22 mouse cellular contexts compared by ENCODE assay signal in genomic region chr8:59174578-59175357, GRCm38 (mm10).
DNase-seq lines count a peak whose midpoint lies in the region; ATAC-seq and TF ChIP-seq lines count a peak whose summit lies in the region.
"Had no signal": no experiment of that assay in that cellular context is flagged by ENCODE, and none has a peak within 500 bp of the region (broad histone marks: within the 10 kb centered on the region; RNA-seq: fewer than 3 reads in every experiment).

No protein-coding gene starts in this region.

- H3K36me3 ChIP-seq in kidney, embryonic 14.5 days (ENCODE audit: control insufficient read depth, insufficient read depth, low read length): no peaks in the 10 kb centered on the region
- H3K36me3 ChIP-seq in kidney, adult 2 months (ENCODE audit: control insufficient read depth, insufficient read depth, low read length): no peaks in the 10 kb centered on the region
- no peaks in the 10 kb centered on the region for H3K36me3 ChIP-seq in limb, embryonic 11.5 days (ENCODE audit: control insufficient read depth, insufficient read depth, low read length)
- H3K36me3 ChIP-seq in limb, embryonic 10.5 days: no peaks in the 10 kb centered on the region
- H3K36me3 ChIP-seq in limb, embryonic 12.5 days: no peaks in the 10 kb centered on the region
- H3K36me3 ChIP-seq: embryonic facial prominence, embryonic 15.5 days; forebrain, embryonic 10.5 days; heart, embryonic 10.5 days; hindbrain, embryonic 13.5 days had no signal

- H3K27ac ChIP-seq in kidney, embryonic 14.5 days (ENCODE audit: low read depth, low read length): no peak overlapping the region
- H3K27ac ChIP-seq in kidney, adult 2 months (ENCODE audit: insufficient read depth, low read depth, low read length): no peak overlapping the region
- H3K27ac ChIP-seq in limb, embryonic 11.5 days (replicated peaks; ENCODE audit: low read depth, low read length): no peak overlapping the region
- no peak overlapping the region for H3K27ac ChIP-seq in limb, embryonic 10.5 days
- no peak overlapping the region for H3K27ac ChIP-seq in limb, embryonic 12.5 days
- H3K27ac ChIP-seq: embryonic facial prominence, embryonic 15.5 days; forebrain, embryonic 10.5 days; heart, embryonic 10.5 days; hindbrain, embryonic 13.5 days had no signal

- 41% methylated on average over 1 of the region's 1 CpGs for WGBS in kidney, embryonic 14.5 days
- WGBS in kidney, adult 2 months: 26% methylated on average over 1 of the region's 1 CpGs
- 48% methylated on average over 1 of the region's 1 CpGs for WGBS in limb, embryonic 11.5 days
- 74% methylated on average over 1 of the region's 1 CpGs for WGBS in limb, embryonic 10.5 days
- 69% methylated on average over 1 of the region's 1 CpGs for WGBS in limb, embryonic 12.5 days

- no peak overlapping the region for H3K4me3 ChIP-seq in kidney, embryonic 14.5 days (ENCODE audit: low read length)
- H3K4me3 ChIP-seq in kidney, adult 2 months (ENCODE audit: insufficient read depth, low read depth, low read length): no peak overlapping the region
- no peak overlapping the region for H3K4me3 ChIP-seq in limb, embryonic 11.5 days (ENCODE audit: low read depth, low read length)
- H3K4me3 ChIP-seq in limb, embryonic 10.5 days: no peak overlapping the region
- no peak overlapping the region for H3K4me3 ChIP-seq in limb, embryonic 12.5 days (replicated peaks)
- H3K4me3 ChIP-seq: embryonic facial prominence, embryonic 15.5 days; erythroblast, embryonic 14.5 days; forebrain, embryonic 10.5 days; heart, embryonic 10.5 days; hindbrain, embryonic 13.5 days had no signal

- ATAC-seq in kidney, embryonic 14.5 days (ENCODE audit: low FRiP score, low TSS enrichment): peak; percentile 55; the same call in 1 of the 2 replicates
- ATAC-seq in limb, embryonic 11.5 days (ENCODE audit: insufficient number of reproducible peaks, low FRiP score, low TSS enrichment, low read depth): 0 out of 2 replicates have a peak, but pooled peaks have one; percentile 57
- 0 out of 2 replicates have a peak, but pooled peaks have one; percentile 42 for ATAC-seq in limb, embryonic 12.5 days (ENCODE audit: insufficient number of reproducible peaks, insufficient read depth, low FRiP score, low TSS enrichment, low read depth)
- no peak for ATAC-seq in activated CD4-positive, CD25-positive, alpha-beta regulatory T cell, adult 4 months
- ATAC-seq: forebrain, embryonic 14.5 days had no signal

- no peak for TF ChIP-seq CTCF in kidney, adult 2 months (conservative IDR thresholded peaks at IDR 0.05; ENCODE audit: insufficient read depth, insufficient read length, low read depth, low read length)

- TF ChIP-seq POLR2A in kidney, adult 2 months (IDR thresholded peaks at IDR 0.05; ENCODE audit: low read depth, low read length): no peak

- no peaks in the 10 kb centered on the region for H3K9me3 ChIP-seq in kidney, embryonic 14.5 days (ENCODE audit: control insufficient read depth, low read length)
- no peaks in the 10 kb centered on the region for H3K9me3 ChIP-seq in limb, embryonic 11.5 days (ENCODE audit: control insufficient read depth, low read length)
- H3K9me3 ChIP-seq in limb, embryonic 10.5 days (replicated peaks): no peaks in the 10 kb centered on the region
- no peaks in the 10 kb centered on the region for H3K9me3 ChIP-seq in limb, embryonic 12.5 days
- H3K9me3 ChIP-seq: embryonic facial prominence, embryonic 15.5 days; forebrain, embryonic 10.5 days; heart, embryonic 10.5 days; hindbrain, embryonic 13.5 days had no signal

- no peak overlapping the region for H3K9ac ChIP-seq in kidney, embryonic 14.5 days (ENCODE audit: low read depth, low read length)
- H3K9ac ChIP-seq in limb, embryonic 11.5 days (ENCODE audit: low read length): no peak overlapping the region
- no peak overlapping the region for H3K9ac ChIP-seq in limb, embryonic 12.5 days (replicated peaks)
- H3K9ac ChIP-seq: embryonic facial prominence, embryonic 15.5 days; hindbrain, embryonic 13.5 days had no signal

- no peak for DNase-seq in kidney, adult 2 months
- no peak for DNase-seq in limb, embryonic 11.5 days (ENCODE audit: low spot score)
- no peak for DNase-seq in limb, embryonic 10.5 days (ENCODE audit: low spot score)
- peak; percentile 4 for DNase-seq in embryo, embryonic 10.5 days (ENCODE audit: low spot score)
- DNase-seq: adrenal gland, adult 8-10 months; adrenal gland, postnatal 36 days; cerebellum, adult 2 months; cerebellum, postnatal 10 days; gastrocnemius, postnatal 36 days; heart, adult 18-20 months; heart, postnatal 10 days; heart, postnatal 4 days had no signal

- H3K27me3 ChIP-seq in kidney, embryonic 14.5 days (ENCODE audit: control insufficient read depth, insufficient read depth, low read length): no peaks in the 10 kb centered on the region
- no peaks in the 10 kb centered on the region for H3K27me3 ChIP-seq in kidney, adult 2 months (replicated peaks; ENCODE audit: control insufficient read depth, insufficient read depth, low read length)
- no peaks in the 10 kb centered on the region for H3K27me3 ChIP-seq in limb, embryonic 11.5 days (ENCODE audit: control insufficient read depth, insufficient read depth, low read length)
- no peaks in the 10 kb centered on the region for H3K27me3 ChIP-seq in limb, embryonic 10.5 days (ENCODE audit: low read depth, poor library complexity, severe bottlenecking)
- no peaks in the 10 kb centered on the region for H3K27me3 ChIP-seq in limb, embryonic 12.5 days
- H3K27me3 ChIP-seq: CH12.LX; embryonic facial prominence, embryonic 15.5 days; hindbrain, embryonic 13.5 days had no signal

- no peaks in the 10 kb centered on the region for H3K4me1 ChIP-seq in kidney, embryonic 14.5 days (ENCODE audit: control insufficient read depth, insufficient read depth, low read length)
- no peaks in the 10 kb centered on the region for H3K4me1 ChIP-seq in kidney, adult 2 months (ENCODE audit: control insufficient read depth, insufficient read depth, low read length)
- no peaks in the 10 kb centered on the region for H3K4me1 ChIP-seq in limb, embryonic 11.5 days (ENCODE audit: control insufficient read depth, insufficient read depth, low read length)
- no peaks in the 10 kb centered on the region for H3K4me1 ChIP-seq in limb, embryonic 10.5 days
- peaks cover 3% of the 10 kb centered on the region; the same call in 1 of the 2 replicates for H3K4me1 ChIP-seq in limb, embryonic 12.5 days (replicated peaks)
- H3K4me1 ChIP-seq: embryonic facial prominence, embryonic 15.5 days; forebrain, embryonic 10.5 days; heart, embryonic 10.5 days; hindbrain, embryonic 13.5 days had no signal

- H3K4me2 ChIP-seq in kidney, embryonic 14.5 days (replicated peaks; ENCODE audit: low read depth, low read length): no peak overlapping the region
- no peak overlapping the region for H3K4me2 ChIP-seq in limb, embryonic 11.5 days (ENCODE audit: low read depth, severe bottlenecking)
- no peak overlapping the region for H3K4me2 ChIP-seq in limb, embryonic 12.5 days
- H3K4me2 ChIP-seq: embryonic facial prominence, embryonic 15.5 days; hindbrain, embryonic 13.5 days had no signal
